Mouse (Mus musculus): Measurements from ENCODE around the gene Gm6525.
A peak's percentile ranks its signal among the peaks of the same experiment; 100 is the strongest.

Gm6525 gene

DNA sequence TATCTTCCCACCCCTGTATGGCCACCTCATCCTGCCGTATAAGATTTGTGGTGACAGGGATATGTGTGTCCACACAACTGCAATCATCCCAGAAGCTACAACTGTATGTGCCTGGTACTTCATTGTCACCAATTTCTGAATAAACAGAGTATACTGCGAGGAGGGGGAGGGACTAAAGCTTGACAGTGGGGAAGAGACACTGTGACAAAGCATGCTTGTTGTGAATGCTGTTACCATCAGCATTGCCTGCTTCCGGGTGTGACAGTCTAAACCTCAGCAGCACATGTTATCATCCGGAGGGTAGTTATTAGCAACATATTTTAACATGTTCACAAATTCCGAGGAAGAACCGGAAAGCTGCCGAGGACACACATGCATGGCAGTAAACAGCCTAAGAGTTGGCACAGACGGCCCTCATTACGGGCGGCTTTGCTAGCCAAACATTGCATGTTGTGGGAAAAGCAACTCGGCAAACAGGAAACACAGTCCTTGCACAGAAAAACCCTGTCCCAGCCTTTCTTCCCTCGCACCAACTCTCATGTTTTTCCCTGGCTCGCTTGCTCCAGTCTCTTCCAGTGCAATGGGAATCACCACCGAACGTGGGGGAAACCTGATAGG lies 41.9 kb downstream of the Gm6525 start:
- DNase-seq: no peak

DNA sequence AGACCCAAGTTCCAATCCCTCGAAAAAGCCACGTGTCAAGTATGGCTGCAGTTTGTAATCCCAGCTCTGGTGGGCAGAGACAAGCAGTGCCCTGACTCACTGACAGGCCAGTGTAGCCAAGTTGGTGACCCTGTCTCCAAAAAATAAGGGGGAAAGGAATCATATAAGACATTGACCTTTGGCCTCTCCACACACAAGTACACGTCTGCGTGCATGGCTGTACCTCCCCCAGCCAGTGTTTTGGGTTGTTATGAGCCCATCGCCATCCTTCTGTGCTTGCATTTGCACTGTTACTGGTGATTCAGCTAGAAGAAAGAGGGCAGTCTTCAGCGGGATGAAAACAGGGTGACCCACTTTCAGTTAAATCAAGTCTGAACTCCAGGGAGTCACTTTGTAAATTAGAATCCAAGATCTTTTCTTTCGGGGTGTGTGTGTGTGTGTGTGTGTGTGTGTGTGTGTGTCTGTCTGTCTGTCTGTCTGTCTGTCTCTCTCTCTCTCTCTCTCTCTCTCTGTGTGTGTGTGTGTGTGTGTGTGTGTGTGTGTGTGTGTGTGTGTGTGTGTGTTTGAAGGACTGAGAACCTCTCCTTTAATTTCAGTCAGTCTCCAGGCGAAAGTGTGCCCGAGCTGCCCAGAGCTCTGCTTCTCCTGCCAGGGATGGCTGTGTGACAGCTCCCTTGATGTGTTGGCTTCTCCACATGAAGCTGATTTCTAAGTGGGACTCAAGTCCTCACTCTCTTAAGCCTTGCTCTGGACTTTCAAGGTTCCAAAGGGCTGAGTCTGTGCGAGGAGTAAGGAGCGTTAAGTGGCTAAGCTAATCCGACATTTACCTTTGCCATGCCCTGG lies 43.4 kb downstream of the Gm6525 start:
- DNase-seq: no peak

DNA sequence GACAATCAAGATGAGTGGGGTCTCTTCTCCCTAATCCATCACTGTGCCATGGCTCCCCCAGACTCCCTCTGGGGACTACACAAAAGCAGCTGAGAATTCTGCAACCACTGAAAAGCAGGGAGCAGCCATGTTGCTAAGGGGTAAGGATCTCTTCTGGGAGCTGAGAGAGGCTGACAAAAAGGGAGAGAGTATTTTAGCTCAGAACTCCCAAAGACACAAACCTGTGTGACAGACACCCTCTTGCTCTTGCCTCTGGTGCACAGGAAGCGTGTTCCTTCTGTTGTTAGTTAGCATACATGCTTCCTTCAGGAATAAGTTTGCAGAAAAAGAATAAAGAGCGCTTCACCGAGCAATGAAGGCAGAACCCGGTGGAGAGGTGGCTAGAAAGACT lies 44.1 kb downstream of the Gm6525 start:
- no peak for DNase-seq

- DNase-seq: no peak
These were observed 44.6 kb downstream of the Gm6525 start for GRCm38 (mm10) chr3:84218498-84218897.

DNA sequence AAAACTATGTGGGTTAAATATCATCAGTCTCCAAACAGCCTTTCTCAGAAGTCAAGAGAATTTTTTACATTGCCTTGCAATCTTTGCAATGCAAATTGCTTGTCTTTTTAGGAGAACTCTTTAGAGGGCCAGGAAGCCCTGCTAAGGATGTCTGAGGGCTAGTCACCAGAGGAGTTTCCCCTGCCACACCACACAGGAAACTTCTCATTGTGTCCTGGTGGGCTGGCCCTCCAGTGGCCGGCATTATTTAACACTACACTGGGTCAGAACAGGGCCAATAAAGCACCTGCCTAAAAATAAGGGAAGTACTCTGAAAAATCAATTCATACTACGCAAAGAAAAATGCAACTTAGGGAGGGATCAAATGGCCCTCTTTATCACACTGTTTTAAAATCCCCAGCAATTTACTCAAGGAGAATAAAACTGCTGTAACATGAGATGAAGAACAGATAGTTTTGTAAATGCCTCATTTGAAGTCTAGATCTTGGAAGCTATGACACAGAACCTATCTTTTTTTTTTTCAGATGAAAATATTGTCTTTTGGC lies 45.3 kb downstream of the Gm6525 start:
- no peak for DNase-seq

- DNase-seq: no peak
These were observed 45.9 kb downstream of the Gm6525 start for GRCm38 (mm10) chr3:84219720-84220273.

DNA sequence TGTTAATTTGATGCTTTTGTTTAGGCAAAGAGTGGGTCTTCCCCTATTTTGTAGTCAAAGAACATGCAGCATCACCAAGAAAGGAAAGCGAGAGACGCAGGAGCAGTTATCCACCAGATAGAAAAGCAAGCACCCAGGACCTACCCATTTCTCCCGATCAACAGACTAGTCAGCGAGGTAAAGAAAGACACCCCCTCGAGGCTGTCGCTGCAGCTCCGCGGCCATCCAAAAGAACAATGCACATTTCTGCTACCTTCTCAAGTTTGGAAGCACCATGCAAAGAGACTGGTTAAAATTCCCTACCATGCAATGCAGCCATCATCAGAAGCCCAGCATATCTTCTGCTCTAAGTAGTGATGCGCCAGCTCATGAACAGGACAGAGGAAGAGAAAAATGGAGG lies 46.4 kb downstream of the Gm6525 start:
- no peak for DNase-seq

GRCm38 (mm10) chr3:84220748-84221147 lies 46.8 kb downstream of the Gm6525 start:
- peak; percentile 19 for DNase-seq
